Mouse (Mus musculus): Measurements from ENCODE around the gene Hyou1. TPM values are rescaled to one million over a fixed set of nuclear protein-coding genes. Genes with fewer than 3 reads are reported as not detected.
"Not testable (repeated sequence)": the region's sequence is repeated elsewhere in the genome, so short reads cannot be mapped to it uniquely, and the experiment has no call there.

Hyou1 gene
- polyA plus RNA-seq, 1 experiment from 2014 or later = 45.2 TPM

GRCm38 (mm10) chr9:44347166-44347565, 32.1 kb upstream of the Hyou1 start:
- no peak for ATAC-seq (ENCODE audit: low FRiP score, low TSS enrichment)
- peaks cover 55% of the 10 kb centered on the region for H3K36me3 ChIP-seq (ENCODE audit: control insufficient read depth, insufficient read depth, low read length)
- 92% methylated on average over 9 of the region's 9 CpGs for WGBS
- no peak overlapping the region for H3K9ac ChIP-seq (ENCODE audit: low read depth, low read length)
- H3K9me3 ChIP-seq (ENCODE audit: control insufficient read depth, low read length) = no peaks in the 10 kb centered on the region
- H3K4me3 ChIP-seq (ENCODE audit: low read length) = no peak overlapping the region
- H3K4me2 ChIP-seq (replicated peaks; ENCODE audit: low read depth, low read length) = no peak overlapping the region
- H3K27me3 ChIP-seq (ENCODE audit: control insufficient read depth, insufficient read depth, low read length) = no peaks in the 10 kb centered on the region
- no peak overlapping the region for H3K27ac ChIP-seq (ENCODE audit: low read depth, low read length)
- peaks cover 11% of the 10 kb centered on the region; the same call in 1 of the 2 replicates for H3K4me1 ChIP-seq (ENCODE audit: control insufficient read depth, insufficient read depth, low read length)

- no peak overlapping the region for H3K9ac ChIP-seq (ENCODE audit: low read depth, low read length)
- no peaks in the 10 kb centered on the region for H3K9me3 ChIP-seq (ENCODE audit: control insufficient read depth, low read length)
- ATAC-seq (ENCODE audit: low FRiP score, low TSS enrichment) = no peak
- H3K4me1 ChIP-seq (ENCODE audit: control insufficient read depth, insufficient read depth, low read length) = peaks cover 6% of the 10 kb centered on the region; the same call in 1 of the 2 replicates
- H3K4me3 ChIP-seq (ENCODE audit: low read length) = no peak overlapping the region
- H3K27me3 ChIP-seq (ENCODE audit: control insufficient read depth, insufficient read depth, low read length) = no peaks in the 10 kb centered on the region
- H3K36me3 ChIP-seq (ENCODE audit: control insufficient read depth, insufficient read depth, low read length) = peaks cover 60% of the 10 kb centered on the region
- H3K27ac ChIP-seq (ENCODE audit: low read depth, low read length) = no peak overlapping the region
- no peak overlapping the region for H3K4me2 ChIP-seq (replicated peaks; ENCODE audit: low read depth, low read length)
- WGBS = 94% methylated on average over 4 of the region's 4 CpGs
These were observed 31.7 kb upstream of the Hyou1 start for GRCm38 (mm10) chr9:44347621-44348020.

GRCm38 (mm10) chr9:44348546-44348945, 30.7 kb upstream of the Hyou1 start:
- H3K27ac ChIP-seq (ENCODE audit: low read depth, low read length) = no peak overlapping the region
- no peaks in the 10 kb centered on the region for H3K9me3 ChIP-seq (ENCODE audit: control insufficient read depth, low read length)
- no peaks in the 10 kb centered on the region for H3K4me1 ChIP-seq (ENCODE audit: control insufficient read depth, insufficient read depth, low read length)
- H3K36me3 ChIP-seq (ENCODE audit: control insufficient read depth, insufficient read depth, low read length) = peaks cover 69% of the 10 kb centered on the region
- H3K4me3 ChIP-seq (ENCODE audit: low read length) = no peak overlapping the region
- H3K4me2 ChIP-seq (replicated peaks; ENCODE audit: low read depth, low read length) = no peak overlapping the region
- WGBS = 100% methylated on average over 4 of the region's 4 CpGs
- H3K9ac ChIP-seq (ENCODE audit: low read depth, low read length) = no peak overlapping the region
- ATAC-seq (ENCODE audit: low FRiP score, low TSS enrichment) = no peak
- no peaks in the 10 kb centered on the region for H3K27me3 ChIP-seq (ENCODE audit: control insufficient read depth, insufficient read depth, low read length)

- Histone ChIP-seq H3K27ac (ENCODE audit: low read depth, low read length) (no peak overlapping the region), H3K36me3 (ENCODE audit: control insufficient read depth, insufficient read depth, low read length) (peaks cover 93% of the 10 kb centered on the region), H3K9ac (ENCODE audit: low read depth, low read length) (no peak overlapping the region), H3K9me3 (ENCODE audit: control insufficient read depth, low read length) (no peaks in the 10 kb centered on the region), H3K27me3 (ENCODE audit: control insufficient read depth, insufficient read depth, low read length) (no peaks in the 10 kb centered on the region), H3K4me2 (replicated peaks; ENCODE audit: low read depth, low read length) (no peak overlapping the region), H3K4me1 (ENCODE audit: control insufficient read depth, insufficient read depth, low read length) (no peaks in the 10 kb centered on the region), H3K4me3 (ENCODE audit: low read length) (no peak overlapping the region)
- WGBS = 98% methylated on average over 4 of the region's 4 CpGs
- ATAC-seq (ENCODE audit: low FRiP score, low TSS enrichment) = no peak
These were observed 27.9 kb upstream of the Hyou1 start for GRCm38 (mm10) chr9:44351396-44351795.

- 91% methylated on average over 10 of the region's 10 CpGs for WGBS
These were observed 27.0 kb upstream of the Hyou1 start for GRCm38 (mm10) chr9:44352337-44352736.

GRCm38 (mm10) chr9:44353142-44353541, 26.1 kb upstream of the Hyou1 start:
- no peaks in the 10 kb centered on the region for H3K27me3 ChIP-seq (ENCODE audit: control insufficient read depth, insufficient read depth, low read length)
- H3K9me3 ChIP-seq (ENCODE audit: control insufficient read depth, low read length) = no peaks in the 10 kb centered on the region
- H3K9ac ChIP-seq (ENCODE audit: low read depth, low read length) = no peak overlapping the region
- no peaks in the 10 kb centered on the region for H3K4me1 ChIP-seq (ENCODE audit: control insufficient read depth, insufficient read depth, low read length)
- no peak for ATAC-seq (ENCODE audit: low FRiP score, low TSS enrichment)
- no peak overlapping the region for H3K4me3 ChIP-seq (ENCODE audit: low read length)
- peaks cover 92% of the 10 kb centered on the region for H3K36me3 ChIP-seq (ENCODE audit: control insufficient read depth, insufficient read depth, low read length)
- no peak overlapping the region for H3K4me2 ChIP-seq (replicated peaks; ENCODE audit: low read depth, low read length)
- H3K27ac ChIP-seq (ENCODE audit: low read depth, low read length) = no peak overlapping the region
- 94% methylated on average over 6 of the region's 6 CpGs for WGBS

More at GRCm38 (mm10) chr9:44352337-44352736, 27.0 kb upstream of the Hyou1 start:
- Histone ChIP-seq H3K4me1 (ENCODE audit: control insufficient read depth, insufficient read depth, low read length) (no peaks in the 10 kb centered on the region), H3K4me2 (replicated peaks; ENCODE audit: low read depth, low read length) (no peak overlapping the region), H3K36me3 (ENCODE audit: control insufficient read depth, insufficient read depth, low read length) (peaks cover 93% of the 10 kb centered on the region), H3K4me3 (ENCODE audit: low read length) (no peak overlapping the region), H3K9ac (ENCODE audit: low read depth, low read length) (no peak overlapping the region), H3K9me3 (ENCODE audit: control insufficient read depth, low read length) (no peaks in the 10 kb centered on the region), H3K27ac (ENCODE audit: low read depth, low read length) (no peak overlapping the region), H3K27me3 (ENCODE audit: control insufficient read depth, insufficient read depth, low read length) (no peaks in the 10 kb centered on the region)
- no peak for ATAC-seq (ENCODE audit: low FRiP score, low TSS enrichment)

GRCm38 (mm10) chr9:44357207-44357606, 22.1 kb upstream of the Hyou1 start:
- ATAC-seq (ENCODE audit: low FRiP score, low TSS enrichment) = no peak
- Histone ChIP-seq H3K4me2 (replicated peaks; ENCODE audit: low read depth, low read length) (no peak overlapping the region), H3K9ac (ENCODE audit: low read depth, low read length) (no peak overlapping the region), H3K4me1 (ENCODE audit: control insufficient read depth, insufficient read depth, low read length) (peaks cover 6% of the 10 kb centered on the region; the same call in 1 of the 2 replicates), H3K36me3 (ENCODE audit: control insufficient read depth, insufficient read depth, low read length) (peaks cover 71% of the 10 kb centered on the region), H3K9me3 (ENCODE audit: control insufficient read depth, low read length) (no peaks in the 10 kb centered on the region), H3K4me3 (ENCODE audit: low read length) (no peak overlapping the region), H3K27ac (ENCODE audit: low read depth, low read length) (no peak overlapping the region), H3K27me3 (ENCODE audit: control insufficient read depth, insufficient read depth, low read length) (no peaks in the 10 kb centered on the region)
- WGBS = 75% methylated on average over 4 of the region's 4 CpGs

GRCm38 (mm10) chr9:44361190-44361917, 17.9 kb upstream of the Hyou1 start, which contains the start of gene Vps11:
Vps11 (minus strand) TSS chr9:44361670.
- ATAC-seq (ENCODE audit: low FRiP score, low TSS enrichment) = peak; percentile 93
- no peaks in the 10 kb centered on the region for H3K27me3 ChIP-seq (ENCODE audit: control insufficient read depth, insufficient read depth, low read length)
- peak within 1 kb of the TSS; percentile 7; the same call in 1 of the 2 replicates for H3K27ac ChIP-seq (ENCODE audit: low read depth, low read length)
- peak within 1 kb of the TSS; percentile 65 for H3K4me2 ChIP-seq (replicated peaks; ENCODE audit: low read depth, low read length)
- H3K9ac ChIP-seq (ENCODE audit: low read depth, low read length) = peak within 1 kb of the TSS; percentile 65
- no peaks in the 10 kb centered on the region for H3K9me3 ChIP-seq (ENCODE audit: control insufficient read depth, low read length)
- H3K4me1 ChIP-seq (ENCODE audit: control insufficient read depth, insufficient read depth, low read length) = peaks cover 6% of the 10 kb centered on the region; the same call in 1 of the 2 replicates
- WGBS = 1% methylated on average over 44 of the region's 44 CpGs
- H3K36me3 ChIP-seq (ENCODE audit: control insufficient read depth, insufficient read depth, low read length) = peaks cover 29% of the 10 kb centered on the region
- H3K4me3 ChIP-seq (ENCODE audit: low read length) = peak within 1 kb of the TSS; percentile 68

GRCm38 (mm10) chr9:44361931-44362330, 17.4 kb upstream of the Hyou1 start:
- Histone ChIP-seq H3K4me3 (ENCODE audit: low read length) (peak overlapping the region; percentile 68), H3K27ac (ENCODE audit: low read depth, low read length) (peak overlapping the region; percentile 7; the same call in 1 of the 2 replicates), H3K4me2 (replicated peaks; ENCODE audit: low read depth, low read length) (peak overlapping the region; percentile 65), H3K9ac (ENCODE audit: low read depth, low read length) (peak overlapping the region; percentile 65; the same call in 1 of the 2 replicates), H3K36me3 (ENCODE audit: control insufficient read depth, insufficient read depth, low read length) (peaks cover 24% of the 10 kb centered on the region)
- not testable (repeated sequence) for H3K27me3 ChIP-seq (ENCODE audit: control insufficient read depth, insufficient read depth, low read length); H3K4me1 ChIP-seq (ENCODE audit: control insufficient read depth, insufficient read depth, low read length); H3K9me3 ChIP-seq (ENCODE audit: control insufficient read depth, low read length)
- 0 out of 2 replicates have a peak, but pooled peaks have one; percentile 9 for ATAC-seq (ENCODE audit: low FRiP score, low TSS enrichment)
- 45% methylated on average over 4 of the region's 4 CpGs for WGBS

Data from kidney, embryonic 14.5 days (tissue).